Mouse (Mus musculus): ENCODE data around the gene Pgm2l1.

- no peak for TF ChIP-seq CTCF (IDR thresholded peaks at IDR 0.05; ENCODE audit: low read depth)
- TF ChIP-seq EP300 (IDR thresholded peaks at IDR 0.05; ENCODE audit: low read depth): no peak
Measured at GRCm38 (mm10) chr7:100245176-100245575, 18.0 kb downstream of the Pgm2l1 start.
